Mouse (Mus musculus) midbrain, embryonic 14.5 days (tissue): ENCODE results near the gene Usp36. TPM values are rescaled to one million over a fixed set of nuclear protein-coding genes. Genes with fewer than 3 reads are reported as not detected.
A peak's percentile ranks its signal among the peaks of the same experiment; 100 is the strongest.

ENCODE experiments used
- ATAC-seq: fragments of 200-750 bp; cut with Nextera tagmentation; 2 replicates; pipeline ENCODE4 v1.8.0; 2017; ENCODE audit warnings: moderate number of reproducible peaks, moderate library complexity; ENCODE audit not compliant: low FRiP score, low TSS enrichment
- DNase-seq: peaks from one replicate; pipeline ENCODE4 v3.0.0-alpha.2; 2015
- H3K27ac ChIP-seq: fragments of 300-500 bp; sonication (generic); replicated peaks from 2 replicates; pipeline ENCODE4 v1.5.1; 2014; ENCODE audit warnings: mild to moderate bottlenecking, low read depth, low read length, moderate library complexity
- H3K27me3 ChIP-seq: fragments of 300-500 bp; sonication (generic); 2 replicates; pipeline ENCODE4 v1.6.1; 2014; ENCODE audit warnings: low read length, control low read depth, mixed read lengths; ENCODE audit not compliant: control insufficient read depth, insufficient read depth
- H3K36me3 ChIP-seq: fragments of 300-500 bp; sonication (generic); 2 replicates; pipeline ENCODE4 v1.6.1; 2014; ENCODE audit warnings: low read length, control low read depth; ENCODE audit not compliant: control insufficient read depth, insufficient read depth
- H3K4me1 ChIP-seq: fragments of 300-500 bp; sonication (generic); 2 replicates; pipeline ENCODE4 v1.6.1; 2014; ENCODE audit warnings: mild to moderate bottlenecking, antibody characterized with exemption, low read length, control low read depth; ENCODE audit not compliant: control insufficient read depth, insufficient read depth
- H3K4me2 ChIP-seq: fragments of 300-500 bp; sonication (generic); 2 replicates; pipeline ENCODE4 v1.6.1; 2014; ENCODE audit warnings: mild to moderate bottlenecking, low read length, moderate library complexity
- H3K4me3 ChIP-seq: fragments of 300-500 bp; sonication (generic); replicated peaks from 2 replicates; pipeline ENCODE4 v1.5.1; 2014; ENCODE audit warnings: low read depth, low read length
- H3K9ac ChIP-seq: fragments of 300-500 bp; sonication (generic); replicated peaks from 2 replicates; pipeline ENCODE4 v1.6.1; 2014; ENCODE audit warnings: mild to moderate bottlenecking, low read length, moderate library complexity
- H3K9me3 ChIP-seq: fragments of 300-500 bp; sonication (generic); 2 replicates; pipeline ENCODE4 v1.6.1; 2016; ENCODE audit warnings: low read length, control low read depth, mixed read lengths; ENCODE audit not compliant: control insufficient read depth
- WGBS: fragments of 180-500 bp; shearing (Covaris S2); extraction: QIAGEN DNeasy Blood & Tissue Kit; methylation state at CpG from one replicate; pipeline ENCODE4 v1.1.7; 2014; 5-methylcytosine and 5-hydroxymethylcytosine counted together
- polyA plus RNA-seq: library from polyadenylated mRNA; unstranded; fragments of >200 nt; fragmentation: Nextera tagmentation; extraction: Ambion mirVana; gene quantifications from 2 replicates; pipeline ENCODE4 v1.2.1, GENCODE M21; 2014

The Usp36 gene
- polyA plus RNA-seq, 1 experiment from 2014 or later: 13.4 TPM

- ATAC-seq: no peak
- H3K4me3 ChIP-seq: no peak overlapping the region
- 78% methylated on average over 4 of the region's 4 CpGs for WGBS
Measured at GRCm38 (mm10) chr11:118240388-118240787, 49.7 kb downstream of the Usp36 start.

GRCm38 (mm10) chr11:118239281-118240198 is 50.5 kb downstream of the Usp36 start:
- DNase-seq: no peak
- H3K4me3 ChIP-seq: no peak overlapping the region
- H3K9ac ChIP-seq: no peak overlapping the region; the same call in 1 of the 2 replicates
- H3K4me1 ChIP-seq: peaks cover 2% of the 10 kb centered on the region; the same call in 1 of the 2 replicates
- H3K27ac ChIP-seq: 0 out of 2 replicates have a peak overlapping the region, but pooled peaks have one; percentile 17
- H3K27me3 ChIP-seq: no peaks in the 10 kb centered on the region
- WGBS: 60% methylated on average over 14 of the region's 14 CpGs
- no peak for ATAC-seq
- no peaks in the 10 kb centered on the region for H3K36me3 ChIP-seq
- H3K4me2 ChIP-seq: no peak overlapping the region; the same call in 1 of the 2 replicates
- H3K9me3 ChIP-seq: no peaks in the 10 kb centered on the region

More at GRCm38 (mm10) chr11:118240388-118240787, 49.7 kb downstream of the Usp36 start:
- DNase-seq: no peak
- Histone ChIP-seq H3K4me1 (peaks cover 2% of the 10 kb centered on the region; the same call in 1 of the 2 replicates), H3K9ac (no peak overlapping the region), H3K27me3 (no peaks in the 10 kb centered on the region), H3K4me2 (no peak overlapping the region), H3K27ac (no peak overlapping the region), H3K36me3 (no peaks in the 10 kb centered on the region), H3K9me3 (no peaks in the 10 kb centered on the region)

GRCm38 (mm10) chr11:118236520-118237190 is 53.4 kb downstream of the Usp36 start:
- no peak for DNase-seq
- 82% methylated on average over 6 of the region's 6 CpGs for WGBS

GRCm38 (mm10) chr11:118234929-118235328 is 55.1 kb downstream of the Usp36 start:
- no peak overlapping the region for H3K27ac ChIP-seq
- DNase-seq (no peak), ATAC-seq (no peak)
- 76% methylated on average over 7 of the region's 7 CpGs for WGBS
- H3K4me3 ChIP-seq: no peak overlapping the region
- no peak overlapping the region for H3K9ac ChIP-seq
- no peaks in the 10 kb centered on the region for H3K36me3 ChIP-seq
- no peaks in the 10 kb centered on the region for H3K9me3 ChIP-seq
- no peak overlapping the region for H3K4me2 ChIP-seq
- peaks cover 2% of the 10 kb centered on the region; the same call in 1 of the 2 replicates for H3K4me1 ChIP-seq
- H3K27me3 ChIP-seq: no peaks in the 10 kb centered on the region

More at GRCm38 (mm10) chr11:118236520-118237190, 53.4 kb downstream of the Usp36 start:
- no peak for ATAC-seq
- Histone ChIP-seq H3K4me1 (peaks cover 2% of the 10 kb centered on the region; the same call in 1 of the 2 replicates), H3K4me2 (no peak overlapping the region), H3K36me3 (no peaks in the 10 kb centered on the region), H3K9ac (no peak overlapping the region), H3K27me3 (no peaks in the 10 kb centered on the region), H3K4me3 (no peak overlapping the region), H3K27ac (no peak overlapping the region), H3K9me3 (no peaks in the 10 kb centered on the region)

GRCm38 (mm10) chr11:118234500-118234899 is 55.5 kb downstream of the Usp36 start:
- Histone ChIP-seq H3K27me3 (no peaks in the 10 kb centered on the region), H3K9me3 (no peaks in the 10 kb centered on the region), H3K4me1 (peaks cover 2% of the 10 kb centered on the region; the same call in 1 of the 2 replicates), H3K4me2 (no peak overlapping the region), H3K9ac (no peak overlapping the region), H3K4me3 (no peak overlapping the region), H3K36me3 (no peaks in the 10 kb centered on the region), H3K27ac (no peak overlapping the region)
- ATAC-seq (no peak), DNase-seq (no peak)
- 86% methylated on average over 6 of the region's 6 CpGs for WGBS

GRCm38 (mm10) chr11:118233924-118234323 is 56.1 kb downstream of the Usp36 start:
- H3K4me1 ChIP-seq: no peaks in the 10 kb centered on the region
- H3K27me3 ChIP-seq: no peaks in the 10 kb centered on the region
- no peak overlapping the region for H3K4me3 ChIP-seq
- H3K27ac ChIP-seq: no peak overlapping the region
- no peak overlapping the region for H3K4me2 ChIP-seq
- H3K36me3 ChIP-seq: no peaks in the 10 kb centered on the region
- WGBS: 76% methylated on average over 3 of the region's 3 CpGs
- no peak overlapping the region for H3K9ac ChIP-seq
- DNase-seq (no peak), ATAC-seq (no peak)
- H3K9me3 ChIP-seq: no peaks in the 10 kb centered on the region

GRCm38 (mm10) chr11:118232314-118232831 is 57.7 kb downstream of the Usp36 start:
- Histone ChIP-seq H3K36me3 (no peaks in the 10 kb centered on the region), H3K4me1 (no peaks in the 10 kb centered on the region), H3K27me3 (no peaks in the 10 kb centered on the region), H3K9me3 (no peaks in the 10 kb centered on the region), H3K9ac (no peak overlapping the region), H3K4me2 (no peak overlapping the region), H3K4me3 (no peak overlapping the region), H3K27ac (no peak overlapping the region)
- no peak for ATAC-seq
- DNase-seq: peak; percentile 52
- 42% methylated on average over 7 of the region's 7 CpGs for WGBS

- 88% methylated on average over 5 of the region's 5 CpGs for WGBS
- no peak overlapping the region for H3K27ac ChIP-seq
- H3K36me3 ChIP-seq: no peaks in the 10 kb centered on the region
- H3K4me3 ChIP-seq: no peak overlapping the region
- no peak overlapping the region for H3K9ac ChIP-seq
- H3K27me3 ChIP-seq: no peaks in the 10 kb centered on the region
- H3K9me3 ChIP-seq: no peaks in the 10 kb centered on the region
- 0 out of 2 replicates have a peak, but pooled peaks cover 3% of the 10 kb centered on the region for H3K4me1 ChIP-seq
- DNase-seq: no peak
- H3K4me2 ChIP-seq: no peak overlapping the region
- no peak for ATAC-seq
Measured at GRCm38 (mm10) chr11:118229941-118230340, 60.1 kb downstream of the Usp36 start.
